Mouse (Mus musculus) bone marrow, adult 2 months (tissue): Measurements from ENCODE around the gene Btnl2. TPM values are rescaled to one million over a fixed set of nuclear protein-coding genes. Genes with fewer than 3 reads are reported as not detected.
"Not testable (repeated sequence)": the region's sequence is repeated elsewhere in the genome, so short reads cannot be mapped to it uniquely, and the experiment has no call there.

Experiments used
- H3K27ac ChIP-seq: fragments of 200-500 bp; 2 replicates; pipeline ENCODE4 v1.5.1; 2012; ENCODE audit warnings: low read depth, mild to moderate bottlenecking, control low read depth, inconsistent platforms, low read length; ENCODE audit not compliant: control insufficient read depth, poor library complexity, insufficient read depth
- H3K4me1 ChIP-seq: fragments of 200-500 bp; 2 replicates; pipeline ENCODE4 v1.6.1; 2011; ENCODE audit warnings: low read length; ENCODE audit not compliant: control insufficient read depth, insufficient read depth
- H3K4me3 ChIP-seq: fragments of 200-500 bp; replicated peaks from 2 replicates; pipeline ENCODE3; 2011; ENCODE audit warnings: mild to moderate bottlenecking, low read depth, low read length, control low read depth; ENCODE audit not compliant: control insufficient read depth
- CTCF ChIP-seq: fragments of 200-500 bp; IDR thresholded peaks from 2 replicates; pipeline ENCODE4 v1.5.1; 2011; ENCODE audit warnings: low read length, control low read depth; ENCODE audit not compliant: control insufficient read depth, insufficient read depth
- POLR2A ChIP-seq: fragments of 200-500 bp; IDR thresholded peaks from 2 replicates; pipeline ENCODE4 v1.6.1; 2011; ENCODE audit warnings: low read depth, mild to moderate bottlenecking, control low read depth, low read length, borderline replicate concordance; ENCODE audit not compliant: control insufficient read depth
- WGBS: fragments of 180-500 bp; shearing (Covaris S2); methylation state at CpG from one replicate; pipeline ENCODE4 v1.1.7; 2018; 5-methylcytosine and 5-hydroxymethylcytosine counted together
- polyA plus RNA-seq: library from polyadenylated mRNA; stranded (reverse); fragments of >200 nt; gene quantifications from 2 replicates; pipeline ENCODE4 v1.2.4, GENCODE M21; 2011; ENCODE audit warnings: low replicate concordance; ENCODE audit not compliant: missing spikeins, insufficient read depth, insufficient read length

Btnl2 gene
- 1.1 and 1.8 TPM in 2 replicates for polyA plus RNA-seq

- H3K4me1 ChIP-seq, result peaks cover 11% of the 10 kb centered on the region
- peak within 1 kb of the TSS; percentile 89 for H3K27ac ChIP-seq
- WGBS, result 68% methylated on average over 5 of the region's 5 CpGs
- peak within 1 kb of the TSS; percentile 3 for H3K4me3 ChIP-seq
- TF ChIP-seq CTCF (no peak), POLR2A (no peak)
These were observed at the start of gene Btnl2 for GRCm38 (mm10) chr17:34354539-34354938. Gene Btnl2 (plus strand): TSS chr17:34354822.

GRCm38 (mm10) chr17:34305380-34306030 is 49.1 kb upstream of the Btnl2 start, which contains the start of gene H2-Eb1:
Gene H2-Eb1 (plus strand): TSS chr17:34305867.
- Histone ChIP-seq H3K4me1 (peaks cover 1% of the 10 kb centered on the region; the same call in 1 of the 2 replicates), H3K27ac (peak within 1 kb of the TSS; percentile 84), H3K4me3 (peak within 1 kb of the TSS; percentile 53)
- no peak for TF ChIP-seq CTCF
- 0 out of 2 replicates have a peak, but pooled peaks have one; percentile 33 for TF ChIP-seq POLR2A

GRCm38 (mm10) chr17:34306407-34306806 is 48.2 kb upstream of the Btnl2 start:
- no peak overlapping the region for H3K27ac ChIP-seq
- H3K4me1 ChIP-seq, result no peaks in the 10 kb centered on the region; the same call in 1 of the 2 replicates
- 49% methylated on average over 2 of the region's 2 CpGs for WGBS
- TF ChIP-seq POLR2A (no peak), CTCF (no peak)
- H3K4me3 ChIP-seq, result peak overlapping the region; percentile 45

- no peaks in the 10 kb centered on the region; the same call in 1 of the 2 replicates for H3K4me1 ChIP-seq
- peak overlapping the region; percentile 37 for H3K4me3 ChIP-seq
- TF ChIP-seq POLR2A (no peak), CTCF (no peak)
- H3K27ac ChIP-seq, result no peak overlapping the region
These were observed 47.4 kb upstream of the Btnl2 start for GRCm38 (mm10) chr17:34307216-34307615.

GRCm38 (mm10) chr17:34308161-34308560 is 46.5 kb upstream of the Btnl2 start:
- Histone ChIP-seq H3K4me1 (no peaks in the 10 kb centered on the region; the same call in 1 of the 2 replicates), H3K4me3 (peak overlapping the region; percentile 38), H3K27ac (no peak overlapping the region)
- TF ChIP-seq CTCF (no peak), POLR2A (no peak)
- WGBS, result 67% methylated on average over 4 of the region's 4 CpGs

- no peak overlapping the region for H3K27ac ChIP-seq
- 46% methylated on average over 10 of the region's 10 CpGs for WGBS
- H3K4me1 ChIP-seq, result no peaks in the 10 kb centered on the region; the same call in 1 of the 2 replicates
These were observed 45.4 kb upstream of the Btnl2 start for GRCm38 (mm10) chr17:34309225-34309624.

GRCm38 (mm10) chr17:34309683-34310385 is 44.8 kb upstream of the Btnl2 start:
- 46% methylated on average over 38 of the region's 38 CpGs for WGBS
- Histone ChIP-seq H3K27ac (no peak overlapping the region), H3K4me3 (peak overlapping the region; percentile 64), H3K4me1 (peaks cover 1% of the 10 kb centered on the region; the same call in 1 of the 2 replicates)
- TF ChIP-seq POLR2A (peak; percentile 49; the same call in 1 of the 2 replicates), CTCF (no peak)

More at GRCm38 (mm10) chr17:34309225-34309624, 45.4 kb upstream of the Btnl2 start:
- H3K4me3 ChIP-seq, result peak overlapping the region; percentile 64
- no peak for TF ChIP-seq CTCF
- TF ChIP-seq POLR2A, result no peak

- 78% methylated on average over 3 of the region's 3 CpGs for WGBS
- not testable (repeated sequence) for H3K27ac ChIP-seq, H3K4me1 ChIP-seq, H3K4me3 ChIP-seq
These were observed 44.1 kb upstream of the Btnl2 start for GRCm38 (mm10) chr17:34310526-34310925.

- 68% methylated on average over 1 of the region's 1 CpGs for WGBS
- TF ChIP-seq CTCF (no peak), POLR2A (no peak)
- H3K4me3 ChIP-seq, result no peak overlapping the region
- peaks cover 1% of the 10 kb centered on the region; the same call in 1 of the 2 replicates for H3K4me1 ChIP-seq
- H3K27ac ChIP-seq, result no peak overlapping the region
These were observed 42.4 kb upstream of the Btnl2 start for GRCm38 (mm10) chr17:34312185-34312584.
